Mouse (Mus musculus): ENCODE measurements around the gene Mfsd11. TPM values are rescaled to one million over a fixed set of nuclear protein-coding genes. Genes with fewer than 3 reads are reported as not detected.
A peak's percentile ranks its signal among the peaks of the same experiment; 100 is the strongest.
"Not testable (repeated sequence)": the region's sequence is repeated elsewhere in the genome, so short reads cannot be mapped to it uniquely, and the experiment has no call there.

Gene Mfsd11
- polyA plus RNA-seq, 1 experiment from 2014 or later, result 37.6 TPM

DNA sequence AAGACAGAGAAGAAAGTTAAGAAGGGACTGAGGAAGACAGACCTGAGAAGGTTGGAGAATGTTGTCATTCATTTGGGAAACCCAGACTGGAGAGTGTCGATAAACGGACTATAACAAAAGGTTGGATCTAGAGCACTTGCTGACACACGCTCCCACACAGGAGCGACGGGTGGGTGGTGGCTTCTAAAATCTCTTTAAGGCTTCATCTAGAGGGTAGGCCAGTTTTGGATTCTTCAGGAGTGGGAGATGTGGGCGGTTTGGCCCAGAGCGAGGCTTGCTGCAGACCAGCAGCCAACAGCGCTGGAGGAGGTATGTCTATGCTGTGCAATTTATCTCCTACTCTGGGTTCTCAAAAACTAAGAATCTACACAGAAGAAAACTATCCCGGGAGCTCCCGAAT, 29.6 kb upstream of the Mfsd11 start:
- WGBS, result 84% methylated on average over 10 of the region's 10 CpGs

DNA sequence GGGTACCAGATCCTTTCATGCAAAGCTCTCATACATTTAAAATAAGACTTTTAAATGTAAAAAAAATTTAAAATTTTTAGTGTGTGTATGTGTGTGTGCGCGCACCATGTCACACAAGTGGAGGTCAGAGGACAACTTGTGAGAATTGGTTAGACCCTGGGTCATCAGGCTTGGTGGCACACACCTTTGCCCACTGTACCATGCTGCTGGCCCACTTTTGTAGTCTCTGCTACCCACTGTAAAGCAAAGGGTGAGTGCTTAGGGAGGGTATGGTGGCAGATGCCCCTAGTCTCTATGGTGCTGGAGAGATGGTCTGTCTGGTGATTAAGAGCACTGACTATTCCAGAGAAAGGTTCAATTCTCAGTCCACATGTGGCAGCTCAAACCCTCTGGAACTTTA, 29.0 kb upstream of the Mfsd11 start:
- peaks cover 77% of the 10 kb centered on the region for H3K4me1 ChIP-seq (replicated peaks)
- ATAC-seq (ENCODE audit: insufficient number of reproducible peaks, low FRiP score), result no peak

More for the DNA sequence above, 29.6 kb upstream of the Mfsd11 start:
- Histone ChIP-seq H3K9me3 (replicated peaks) (no peaks in the 10 kb centered on the region), H3K9ac (no peak overlapping the region), H3K4me1 (replicated peaks) (peaks cover 76% of the 10 kb centered on the region), H3K27ac (ENCODE audit: poor library complexity, severe bottlenecking) (0 out of 2 replicates have a peak overlapping the region, but pooled peaks have one; percentile 92), H3K4me2 (peak overlapping the region; percentile 53; the same call in 1 of the 2 replicates), H3K36me3 (peaks cover 3% of the 10 kb centered on the region; the same call in 1 of the 2 replicates), H3K27me3 (replicated peaks) (no peaks in the 10 kb centered on the region), H3K4me3 (no peak overlapping the region)
- no peak for ATAC-seq (ENCODE audit: insufficient number of reproducible peaks, low FRiP score)

DNA sequence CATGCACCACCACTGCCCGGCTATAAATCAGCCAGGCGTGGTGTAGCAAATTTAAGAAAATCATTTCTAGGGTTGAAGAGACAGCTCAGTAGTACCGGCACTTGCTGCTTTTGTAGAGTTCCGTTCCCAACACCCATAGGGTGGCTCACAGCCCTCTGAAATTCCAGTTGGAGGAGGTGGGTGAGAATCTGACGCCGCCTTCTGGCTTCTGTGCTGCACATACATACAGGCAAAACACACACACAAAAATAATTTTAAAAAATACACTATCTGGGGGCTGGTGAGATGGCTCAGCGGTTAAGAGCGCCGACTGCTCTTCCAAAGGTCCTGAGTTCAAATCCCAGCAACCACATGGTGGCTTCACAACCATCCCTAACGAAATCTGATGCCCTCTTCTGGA, 28.4 kb upstream of the Mfsd11 start:
- 93% methylated on average over 10 of the region's 10 CpGs for WGBS
- H3K27ac ChIP-seq (ENCODE audit: poor library complexity, severe bottlenecking); H3K27me3 ChIP-seq (replicated peaks); H3K4me3 ChIP-seq; H3K9ac ChIP-seq; ATAC-seq (ENCODE audit: insufficient number of reproducible peaks, low FRiP score); H3K4me2 ChIP-seq; H3K36me3 ChIP-seq; H3K9me3 ChIP-seq (replicated peaks): not testable (repeated sequence)
- peaks cover 76% of the 10 kb centered on the region for H3K4me1 ChIP-seq (replicated peaks)

More for the DNA sequence above, 29.0 kb upstream of the Mfsd11 start:
- Histone ChIP-seq H3K27ac (ENCODE audit: poor library complexity, severe bottlenecking) (no peak overlapping the region), H3K4me3 (no peak overlapping the region), H3K27me3 (replicated peaks) (no peaks in the 10 kb centered on the region), H3K36me3 (0 out of 2 replicates have a peak, but pooled peaks cover 3% of the 10 kb centered on the region), H3K9me3 (replicated peaks) (no peaks in the 10 kb centered on the region), H3K9ac (no peak overlapping the region), H3K4me2 (no peak overlapping the region)
- 98% methylated on average over 2 of the region's 2 CpGs for WGBS

GRCm38 (mm10) chr11:116825230-116825629, 27.0 kb upstream of the Mfsd11 start:
- Histone ChIP-seq H3K4me2 (peak overlapping the region; percentile 21; the same call in 1 of the 2 replicates), H3K4me3 (no peak overlapping the region)
- 55% methylated on average over 4 of the region's 5 CpGs for WGBS

GRCm38 (mm10) chr11:116826550-116827504, 25.4 kb upstream of the Mfsd11 start:
- Histone ChIP-seq H3K27ac (ENCODE audit: poor library complexity, severe bottlenecking) (peak overlapping the region; percentile 63; the same call in 1 of the 2 replicates), H3K4me3 (peak overlapping the region; percentile 75), H3K4me1 (replicated peaks) (peaks cover 49% of the 10 kb centered on the region), H3K4me2 (peak overlapping the region; percentile 95), H3K9me3 (replicated peaks) (no peaks in the 10 kb centered on the region), H3K36me3 (peaks cover 9% of the 10 kb centered on the region; the same call in 1 of the 2 replicates), H3K9ac (peak overlapping the region; percentile 90), H3K27me3 (replicated peaks) (no peaks in the 10 kb centered on the region)
- 0 out of 2 replicates have a peak, but pooled peaks have one; percentile 1 for ATAC-seq (ENCODE audit: insufficient number of reproducible peaks, low FRiP score)
- 36% methylated on average over 17 of the region's 17 CpGs for WGBS

More at GRCm38 (mm10) chr11:116825230-116825629, 27.0 kb upstream of the Mfsd11 start:
- ATAC-seq (ENCODE audit: insufficient number of reproducible peaks, low FRiP score), result no peak
- Histone ChIP-seq H3K27me3 (replicated peaks) (no peaks in the 10 kb centered on the region), H3K9me3 (replicated peaks) (no peaks in the 10 kb centered on the region), H3K4me1 (replicated peaks) (peaks cover 65% of the 10 kb centered on the region), H3K36me3 (0 out of 2 replicates have a peak, but pooled peaks cover 3% of the 10 kb centered on the region), H3K9ac (no peak overlapping the region), H3K27ac (ENCODE audit: poor library complexity, severe bottlenecking) (peak overlapping the region; percentile 35; the same call in 1 of the 2 replicates)

DNA sequence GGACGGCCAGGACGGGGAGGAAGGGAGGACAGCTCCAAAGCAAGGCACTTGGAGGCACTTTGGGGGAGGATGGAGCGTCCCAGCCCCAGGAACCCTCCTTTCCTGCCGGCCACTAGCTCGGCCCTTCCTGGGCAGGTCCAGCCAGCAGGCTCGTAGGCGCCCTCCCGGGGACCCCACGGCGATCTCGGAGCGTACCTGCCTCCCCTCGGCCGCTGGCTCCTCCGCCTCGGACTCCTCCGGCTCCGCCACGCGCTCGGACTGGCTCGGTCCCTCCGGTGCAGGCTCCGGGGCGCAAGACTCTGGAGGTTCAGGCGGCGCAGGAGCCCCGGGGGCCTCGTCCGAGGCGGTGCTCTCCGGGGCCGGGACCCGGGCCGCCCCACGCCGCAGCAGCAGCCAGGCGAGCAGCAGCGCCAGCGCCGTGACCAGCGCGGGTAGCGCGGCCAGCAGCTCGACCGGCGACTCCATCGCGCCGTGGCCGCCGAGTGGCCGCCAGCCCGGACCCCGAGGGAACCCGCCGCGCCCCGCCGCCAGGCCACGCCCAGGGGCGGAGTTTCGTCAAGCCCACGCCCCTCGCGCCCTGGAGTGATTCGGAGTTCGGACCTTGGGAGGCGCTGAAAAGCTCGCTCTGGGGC, 24.6 kb upstream of the Mfsd11 start, which contains the start of gene Mxra7:
Gene Mxra7, minus strand, starts transcription at position 513 of the 632 bp plus-strand sequence.
- H3K9me3 ChIP-seq (replicated peaks), result no peaks in the 10 kb centered on the region
- H3K4me1 ChIP-seq (replicated peaks), result peaks cover 41% of the 10 kb centered on the region

DNA sequence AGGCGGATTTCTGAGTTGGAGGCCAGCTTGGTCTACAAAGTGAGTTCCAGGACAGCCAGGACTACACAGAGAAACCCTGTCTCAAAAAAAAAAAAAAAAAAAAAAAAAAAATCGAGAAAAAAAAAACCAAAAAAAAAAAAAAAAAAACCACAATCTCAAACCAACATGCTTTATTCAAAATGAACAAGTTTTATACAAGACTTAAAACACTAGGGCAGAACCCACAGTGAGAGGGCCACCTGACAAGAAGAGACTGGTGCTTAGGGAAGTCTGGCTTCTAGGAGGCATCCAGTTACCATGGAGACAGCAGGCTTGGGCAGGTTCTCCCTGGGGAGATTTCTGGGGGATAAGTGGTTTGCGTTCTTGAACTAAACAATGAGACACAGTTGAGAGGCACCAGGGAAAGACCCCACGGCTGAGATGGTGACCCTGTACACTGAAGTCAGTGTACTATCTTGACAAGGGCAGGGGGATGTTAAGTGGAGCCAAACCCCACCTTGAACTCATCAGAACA, 20.0 kb upstream of the Mfsd11 start:
- no peak overlapping the region for H3K9ac ChIP-seq
- peaks cover 53% of the 10 kb centered on the region for H3K36me3 ChIP-seq
- H3K27me3 ChIP-seq (replicated peaks), result no peaks in the 10 kb centered on the region
- no peak overlapping the region for H3K4me3 ChIP-seq
- no peaks in the 10 kb centered on the region for H3K9me3 ChIP-seq (replicated peaks)
- ATAC-seq (ENCODE audit: insufficient number of reproducible peaks, low FRiP score), result no peak
- H3K4me2 ChIP-seq, result no peak overlapping the region
- 42% methylated on average over 4 of the region's 4 CpGs for WGBS
- peaks cover 18% of the 10 kb centered on the region for H3K4me1 ChIP-seq (replicated peaks)
- H3K27ac ChIP-seq (ENCODE audit: poor library complexity, severe bottlenecking), result no peak overlapping the region

More for the DNA sequence above, 24.6 kb upstream of the Mfsd11 start, which contains the start of gene Mxra7:
- peak within 1 kb of the TSS; percentile 63; the same call in 1 of the 2 replicates for H3K27ac ChIP-seq (ENCODE audit: poor library complexity, severe bottlenecking)
- H3K4me2 ChIP-seq, result peak within 1 kb of the TSS; percentile 95
- under 1% methylated on average over 71 of the region's 71 CpGs for WGBS
- peak; percentile 80 for ATAC-seq (ENCODE audit: insufficient number of reproducible peaks, low FRiP score)
- H3K27me3 ChIP-seq (replicated peaks), result no peaks in the 10 kb centered on the region
- H3K9ac ChIP-seq, result peak within 1 kb of the TSS; percentile 90
- H3K36me3 ChIP-seq, result peaks cover 10% of the 10 kb centered on the region; the same call in 1 of the 2 replicates
- H3K4me3 ChIP-seq, result peak within 1 kb of the TSS; percentile 75

DNA sequence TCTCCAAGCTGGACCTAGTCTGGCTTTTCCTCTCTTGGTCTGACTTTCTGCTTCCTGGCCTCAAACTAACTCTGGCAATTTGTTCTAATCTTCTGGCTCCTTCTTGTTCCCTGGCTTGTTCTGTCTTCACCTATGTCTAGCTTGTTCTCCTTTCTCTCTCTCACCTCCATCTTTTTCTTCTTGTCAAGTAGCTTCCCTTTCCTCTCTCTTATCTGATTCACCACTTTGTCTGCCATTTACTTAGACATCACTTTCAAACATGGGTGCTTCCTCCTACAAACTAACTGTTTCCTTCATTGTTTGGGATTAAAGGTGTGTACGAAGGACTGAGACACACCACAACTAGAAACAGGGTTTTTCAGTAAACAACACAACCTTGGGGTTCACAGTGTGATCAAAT, 17.3 kb upstream of the Mfsd11 start:
- no peak overlapping the region for H3K4me3 ChIP-seq
- no peak overlapping the region for H3K27ac ChIP-seq (ENCODE audit: poor library complexity, severe bottlenecking)
- 81% methylated on average over 1 of the region's 1 CpGs for WGBS
- H3K36me3 ChIP-seq, result peaks cover 80% of the 10 kb centered on the region
- no peaks in the 10 kb centered on the region for H3K9me3 ChIP-seq (replicated peaks)
- no peak overlapping the region for H3K4me2 ChIP-seq
- H3K4me1 ChIP-seq (replicated peaks), result peaks cover 7% of the 10 kb centered on the region
- H3K27me3 ChIP-seq (replicated peaks), result no peaks in the 10 kb centered on the region
- ATAC-seq (ENCODE audit: insufficient number of reproducible peaks, low FRiP score), result no peak
- no peak overlapping the region for H3K9ac ChIP-seq

DNA sequence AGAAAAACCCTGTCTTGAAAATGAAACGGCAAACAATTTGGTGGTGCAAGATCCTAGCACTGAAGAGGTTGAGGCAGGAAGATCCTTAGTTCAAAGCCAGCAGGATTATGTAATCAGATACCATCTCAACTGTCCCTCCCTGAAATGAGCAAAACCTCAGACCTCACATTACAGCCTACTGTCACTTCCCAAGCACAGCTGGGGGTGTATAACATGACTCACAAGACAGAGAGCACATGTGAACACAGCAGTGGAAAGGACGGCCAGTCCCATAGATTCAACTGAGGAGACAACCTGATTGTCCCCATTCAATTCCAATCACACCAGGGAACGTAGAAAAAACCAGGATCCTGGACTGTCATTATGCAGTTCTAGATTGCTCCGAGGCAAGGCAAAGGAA, 16.0 kb upstream of the Mfsd11 start:
- no peaks in the 10 kb centered on the region for H3K27me3 ChIP-seq (replicated peaks)
- H3K4me3 ChIP-seq, result no peak overlapping the region
- peaks cover 21% of the 10 kb centered on the region for H3K4me1 ChIP-seq (replicated peaks)
- no peak for ATAC-seq (ENCODE audit: insufficient number of reproducible peaks, low FRiP score)
- H3K9me3 ChIP-seq (replicated peaks), result no peaks in the 10 kb centered on the region
- no peak overlapping the region for H3K4me2 ChIP-seq
- H3K27ac ChIP-seq (ENCODE audit: poor library complexity, severe bottlenecking), result no peak overlapping the region
- no peak overlapping the region for H3K9ac ChIP-seq
- 85% methylated on average over 4 of the region's 4 CpGs for WGBS
- H3K36me3 ChIP-seq, result peaks cover 90% of the 10 kb centered on the region

- ATAC-seq (ENCODE audit: insufficient number of reproducible peaks, low FRiP score), result no peak
- H3K27me3 ChIP-seq (replicated peaks), result no peaks in the 10 kb centered on the region
- H3K36me3 ChIP-seq, result peaks cover 87% of the 10 kb centered on the region
- no peak overlapping the region for H3K4me2 ChIP-seq
- 94% methylated on average over 10 of the region's 10 CpGs for WGBS
- no peak overlapping the region for H3K4me3 ChIP-seq
- no peaks in the 10 kb centered on the region for H3K9me3 ChIP-seq (replicated peaks)
- peaks cover 29% of the 10 kb centered on the region for H3K4me1 ChIP-seq (replicated peaks)
- no peak overlapping the region for H3K27ac ChIP-seq (ENCODE audit: poor library complexity, severe bottlenecking)
- H3K9ac ChIP-seq, result no peak overlapping the region
Measured at GRCm38 (mm10) chr11:116837441-116837840, 14.8 kb upstream of the Mfsd11 start.
